Mouse (Mus musculus) C2C12 (cell line): ENCODE results near the gene Eya4.

Experiments used
- CTCF ChIP-seq: IDR thresholded peaks from one replicate; pipeline ENCODE4 v1.5.1; 2011; ENCODE audit not compliant: control insufficient read depth, insufficient read depth, insufficient read length
- MYOG ChIP-seq: IDR thresholded peaks from one replicate; pipeline ENCODE4 v1.6.1; 2011; ENCODE audit not compliant: control insufficient read depth, insufficient read length; ENCODE audit errors: extremely low read depth
- USF1 ChIP-seq: IDR thresholded peaks from one replicate; pipeline ENCODE4 v1.6.1; 2011; ENCODE audit warnings: low read depth, mild to moderate bottlenecking, control low read depth, moderate library complexity

DNA sequence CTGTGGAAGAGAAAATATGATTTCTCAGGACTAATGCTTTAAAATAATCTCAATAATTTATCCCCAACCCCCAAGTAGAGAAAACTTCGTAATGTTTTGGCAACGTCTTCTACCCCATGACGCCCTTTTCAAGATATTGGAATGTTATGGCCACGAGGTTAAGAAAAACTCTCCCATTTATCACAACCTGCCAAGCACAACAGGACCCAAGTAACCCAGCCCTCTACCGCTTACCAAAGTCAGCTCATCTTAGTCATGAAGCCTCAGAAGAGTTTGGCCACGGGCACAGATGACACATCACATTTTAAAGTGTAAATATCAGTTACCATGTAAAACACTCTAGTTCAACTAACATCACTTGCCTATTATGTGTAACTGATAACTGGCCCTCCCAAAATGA lies 117.2 kb downstream of the Eya4 start:
- TF ChIP-seq USF1 (no peak), CTCF (no peak), MYOG (no peak)
